Mouse (Mus musculus): ENCODE results near the gene Meis3. TPM values are rescaled to one million over a fixed set of nuclear protein-coding genes. Genes with fewer than 3 reads are reported as not detected.

Meis3 gene
- total and polyA plus RNA-seq, 2 experiments from 2014 or later, result 106 to 111 TPM

GRCm38 (mm10) chr7:16183663-16184062, 8.8 kb downstream of the Meis3 start:
- DNase-seq (ENCODE audit: low spot score) (no peak), ATAC-seq (ENCODE audit: low FRiP score) (no peak)
- H3K4me1 ChIP-seq (ENCODE audit: insufficient read depth, low read length), result no peaks in the 10 kb centered on the region
- no peaks in the 10 kb centered on the region for H3K27me3 ChIP-seq (ENCODE audit: insufficient read depth, low read length)
- no peak overlapping the region for H3K27ac ChIP-seq (ENCODE audit: low read depth, low read length)
- no peak overlapping the region for H3K9ac ChIP-seq (replicated peaks; ENCODE audit: low read length, poor library complexity, severe bottlenecking)
- no peak overlapping the region for H3K4me3 ChIP-seq (ENCODE audit: low read depth, low read length)
- H3K9me3 ChIP-seq (ENCODE audit: low read length), result no peaks in the 10 kb centered on the region
- 33% methylated on average over 8 of the region's 8 CpGs for WGBS
- no peak for TF ChIP-seq CTCF (IDR thresholded peaks at IDR 0.05)
- H3K36me3 ChIP-seq (ENCODE audit: insufficient read depth, low read length), result peaks cover 45% of the 10 kb centered on the region
- H3K4me2 ChIP-seq (ENCODE audit: low read depth, low read length, poor library complexity, severe bottlenecking), result no peak overlapping the region

- no peak overlapping the region for H3K9ac ChIP-seq (replicated peaks; ENCODE audit: low read length, poor library complexity, severe bottlenecking)
- no peak overlapping the region for H3K4me2 ChIP-seq (ENCODE audit: low read depth, low read length, poor library complexity, severe bottlenecking)
- H3K36me3 ChIP-seq (ENCODE audit: insufficient read depth, low read length), result peaks cover 24% of the 10 kb centered on the region
- H3K27ac ChIP-seq (ENCODE audit: low read depth, low read length), result no peak overlapping the region
- no peak for ATAC-seq (ENCODE audit: low FRiP score)
- H3K27me3 ChIP-seq (ENCODE audit: insufficient read depth, low read length), result no peaks in the 10 kb centered on the region
- no peaks in the 10 kb centered on the region for H3K4me1 ChIP-seq (ENCODE audit: insufficient read depth, low read length)
- no peak overlapping the region for H3K4me3 ChIP-seq (ENCODE audit: low read depth, low read length)
- 84% methylated on average over 8 of the region's 8 CpGs for WGBS
- TF ChIP-seq CTCF (IDR thresholded peaks at IDR 0.05), result no peak
- no peak for DNase-seq (ENCODE audit: low spot score)
- H3K9me3 ChIP-seq (ENCODE audit: low read length), result no peaks in the 10 kb centered on the region
Measured at GRCm38 (mm10) chr7:16187494-16187893, 12.6 kb downstream of the Meis3 start.

GRCm38 (mm10) chr7:16192315-16192714, 17.4 kb downstream of the Meis3 start:
- 14% methylated on average over 5 of the region's 5 CpGs for WGBS
- Histone ChIP-seq H3K4me2 (ENCODE audit: low read depth, low read length, poor library complexity, severe bottlenecking) (no peak overlapping the region), H3K27ac (ENCODE audit: low read depth, low read length) (no peak overlapping the region), H3K27me3 (ENCODE audit: insufficient read depth, low read length) (no peaks in the 10 kb centered on the region), H3K9me3 (ENCODE audit: low read length) (no peaks in the 10 kb centered on the region), H3K4me3 (ENCODE audit: low read depth, low read length) (no peak overlapping the region), H3K4me1 (ENCODE audit: insufficient read depth, low read length) (no peaks in the 10 kb centered on the region), H3K9ac (replicated peaks; ENCODE audit: low read length, poor library complexity, severe bottlenecking) (no peak overlapping the region), H3K36me3 (ENCODE audit: insufficient read depth, low read length) (no peaks in the 10 kb centered on the region; the same call in 1 of the 2 replicates)
- ATAC-seq (ENCODE audit: low FRiP score) (peak; percentile 28; the same call in 1 of the 2 replicates), DNase-seq (ENCODE audit: low spot score) (peak; percentile 84)
- peak; percentile 76 for TF ChIP-seq CTCF (IDR thresholded peaks at IDR 0.05)

GRCm38 (mm10) chr7:16193702-16194101, 18.8 kb downstream of the Meis3 start:
- no peak overlapping the region for H3K4me2 ChIP-seq (ENCODE audit: low read depth, low read length, poor library complexity, severe bottlenecking)
- H3K9ac ChIP-seq (replicated peaks; ENCODE audit: low read length, poor library complexity, severe bottlenecking), result no peak overlapping the region
- no peaks in the 10 kb centered on the region for H3K9me3 ChIP-seq (ENCODE audit: low read length)
- H3K4me3 ChIP-seq (ENCODE audit: low read depth, low read length), result no peak overlapping the region
- TF ChIP-seq CTCF (IDR thresholded peaks at IDR 0.05), result no peak
- ATAC-seq (ENCODE audit: low FRiP score) (no peak), DNase-seq (ENCODE audit: low spot score) (no peak)
- peaks cover 8% of the 10 kb centered on the region for H3K36me3 ChIP-seq (ENCODE audit: insufficient read depth, low read length)
- H3K27ac ChIP-seq (ENCODE audit: low read depth, low read length), result no peak overlapping the region
- WGBS, result 63% methylated on average over 3 of the region's 3 CpGs
- no peaks in the 10 kb centered on the region for H3K4me1 ChIP-seq (ENCODE audit: insufficient read depth, low read length)
- no peaks in the 10 kb centered on the region for H3K27me3 ChIP-seq (ENCODE audit: insufficient read depth, low read length)

GRCm38 (mm10) chr7:16196616-16197015, 21.7 kb downstream of the Meis3 start:
- Histone ChIP-seq H3K9me3 (ENCODE audit: low read length) (no peaks in the 10 kb centered on the region), H3K4me3 (ENCODE audit: low read depth, low read length) (no peak overlapping the region), H3K4me2 (ENCODE audit: low read depth, low read length, poor library complexity, severe bottlenecking) (no peak overlapping the region), H3K9ac (replicated peaks; ENCODE audit: low read length, poor library complexity, severe bottlenecking) (no peak overlapping the region), H3K27me3 (ENCODE audit: insufficient read depth, low read length) (no peaks in the 10 kb centered on the region), H3K27ac (ENCODE audit: low read depth, low read length) (no peak overlapping the region), H3K36me3 (ENCODE audit: insufficient read depth, low read length) (peaks cover 33% of the 10 kb centered on the region), H3K4me1 (ENCODE audit: insufficient read depth, low read length) (no peaks in the 10 kb centered on the region)
- WGBS, result 64% methylated on average over 6 of the region's 6 CpGs
- ATAC-seq (ENCODE audit: low FRiP score) (no peak), DNase-seq (ENCODE audit: low spot score) (no peak)
- no peak for TF ChIP-seq CTCF (IDR thresholded peaks at IDR 0.05)

GRCm38 (mm10) chr7:16197166-16197565, 22.3 kb downstream of the Meis3 start:
- Histone ChIP-seq H3K4me1 (ENCODE audit: insufficient read depth, low read length) (no peaks in the 10 kb centered on the region), H3K27ac (ENCODE audit: low read depth, low read length) (no peak overlapping the region), H3K27me3 (ENCODE audit: insufficient read depth, low read length) (no peaks in the 10 kb centered on the region), H3K9ac (replicated peaks; ENCODE audit: low read length, poor library complexity, severe bottlenecking) (no peak overlapping the region), H3K4me2 (ENCODE audit: low read depth, low read length, poor library complexity, severe bottlenecking) (no peak overlapping the region), H3K9me3 (ENCODE audit: low read length) (no peaks in the 10 kb centered on the region), H3K4me3 (ENCODE audit: low read depth, low read length) (no peak overlapping the region), H3K36me3 (ENCODE audit: insufficient read depth, low read length) (peaks cover 33% of the 10 kb centered on the region)
- ATAC-seq (ENCODE audit: low FRiP score) (no peak), DNase-seq (ENCODE audit: low spot score) (no peak)
- 87% methylated on average over 5 of the region's 5 CpGs for WGBS
- no peak for TF ChIP-seq CTCF (IDR thresholded peaks at IDR 0.05)

Measured in midbrain, postnatal 0 days (tissue).